Mouse (Mus musculus) embryonic fibroblast, embryonic 13.5 days (primary cell): Measurements from ENCODE around the gene Nktr.

Experiments
- CTCF ChIP-seq: IDR thresholded peaks from 2 replicates; pipeline ENCODE4 v1.5.1; 2011; ENCODE audit warnings: mild to moderate bottlenecking, control low read depth, low read length, moderate library complexity, borderline replicate concordance; ENCODE audit not compliant: insufficient read depth
- POLR2A ChIP-seq: IDR thresholded peaks from 2 replicates; pipeline ENCODE4 v1.6.1; 2011; ENCODE audit warnings: low read depth, mild to moderate bottlenecking, control low read depth, low read length, moderate library complexity

DNA sequence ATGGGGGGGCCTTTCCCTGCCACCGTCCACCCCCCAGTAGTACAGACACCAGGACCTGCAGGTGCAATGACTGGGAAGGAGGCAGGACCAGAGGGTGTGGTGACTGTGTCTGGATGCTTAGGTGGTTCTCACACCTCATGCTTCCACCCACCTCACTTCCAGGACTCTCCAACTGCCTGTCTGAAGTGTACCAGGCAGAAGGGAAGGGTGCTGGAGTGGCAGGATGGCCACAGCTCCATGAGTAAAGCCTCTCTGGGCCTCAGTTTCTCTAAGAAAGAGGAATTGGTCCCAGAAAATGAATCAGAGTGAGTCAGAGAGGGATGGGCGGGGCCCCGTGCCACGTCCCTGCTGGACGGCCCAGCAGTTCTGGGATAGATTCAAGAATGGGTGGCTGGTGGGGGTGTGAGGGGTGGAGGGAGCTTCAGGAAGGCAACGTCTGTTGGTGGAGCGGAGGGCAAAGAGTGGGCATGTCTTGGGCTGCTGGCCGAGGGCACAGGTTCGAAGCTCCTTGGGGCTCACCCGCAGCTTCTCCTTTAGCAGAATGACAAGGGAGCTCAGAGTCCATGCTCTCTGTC lies 42.2 kb downstream of the Nktr start:
- TF ChIP-seq CTCF (no peak), POLR2A (peak; percentile 69)
